Mouse (Mus musculus) bone marrow macrophage, adult 2 months (primary cell): Measurements from ENCODE around the gene Abcg1. TPM values are rescaled to one million over a fixed set of nuclear protein-coding genes. Genes with fewer than 3 reads are reported as not detected.

Source experiments
- H3K27ac ChIP-seq: 2 replicates; pipeline ENCODE4 v1.5.1; 2012; ENCODE audit warnings: low read depth, low read length; ENCODE audit not compliant: insufficient read depth
- H3K4me1 ChIP-seq: 2 replicates; pipeline ENCODE4 v1.6.1; 2012; ENCODE audit warnings: low read length; ENCODE audit not compliant: control insufficient read depth, insufficient read depth
- H3K4me3 ChIP-seq: 2 replicates; pipeline ENCODE4 v1.5.1; 2012; ENCODE audit warnings: mild to moderate bottlenecking, low read length, moderate library complexity; ENCODE audit not compliant: insufficient read depth
- CTCF ChIP-seq: IDR thresholded peaks from 2 replicates; pipeline ENCODE4 v1.5.1; 2012; ENCODE audit warnings: low read depth, mild to moderate bottlenecking, low read length, moderate library complexity
- POLR2A ChIP-seq: IDR thresholded peaks from 2 replicates; pipeline ENCODE4 v1.6.1; 2012; ENCODE audit warnings: mild to moderate bottlenecking, low read depth, low read length, borderline replicate concordance
- polyA plus RNA-seq: library from polyadenylated mRNA; stranded (reverse); fragments of >200 nt; gene quantifications from 2 replicates; pipeline ENCODE4 v1.2.4, GENCODE M21; 2012; ENCODE audit not compliant: missing spikeins, insufficient read depth, insufficient read length

Gene Abcg1
- polyA plus RNA-seq, 1 experiment, result 61.5 TPM

DNA sequence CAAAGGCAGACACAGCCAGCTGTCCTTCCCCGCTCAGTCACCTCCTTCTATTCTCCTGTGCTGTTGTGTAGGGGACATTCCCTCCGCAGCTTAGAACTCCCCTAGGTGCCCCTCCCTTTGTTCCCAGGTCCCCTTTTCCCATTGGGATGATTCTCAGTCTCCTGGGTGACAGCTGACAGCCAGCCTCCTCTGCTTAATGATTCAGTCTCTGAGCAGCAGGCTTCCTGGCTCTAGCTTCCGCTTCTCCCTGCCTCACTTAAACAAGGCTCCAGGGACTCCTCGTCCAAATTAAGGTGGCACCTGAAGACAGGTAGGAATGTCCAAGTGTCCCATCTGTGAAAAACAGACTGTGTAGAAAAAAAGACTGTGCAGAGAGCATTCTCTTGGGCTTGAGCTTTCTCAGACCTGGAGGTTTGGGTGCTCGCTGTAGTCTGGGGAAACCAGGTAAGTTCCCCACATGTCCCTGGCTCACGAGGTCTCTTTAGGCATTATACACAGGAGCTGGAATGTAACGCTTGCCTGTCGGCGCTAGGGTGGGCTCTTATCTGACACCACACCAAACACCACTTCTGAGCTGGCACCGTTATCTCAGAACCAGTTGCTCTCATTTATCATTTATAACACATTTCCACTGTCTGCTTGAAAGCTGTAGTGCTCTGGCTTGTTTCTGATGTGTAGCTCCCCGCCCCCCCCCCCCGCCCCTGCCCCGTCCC lies 33.7 kb downstream of the Abcg1 start:
- Histone ChIP-seq H3K27ac (no peak overlapping the region), H3K4me3 (no peak overlapping the region), H3K4me1 (peaks cover 40% of the 10 kb centered on the region)
- no peak for TF ChIP-seq CTCF
- TF ChIP-seq POLR2A, result no peak

- peaks cover 19% of the 10 kb centered on the region for H3K4me1 ChIP-seq
- TF ChIP-seq CTCF (no peak), POLR2A (no peak)
- H3K27ac ChIP-seq, result no peak overlapping the region
- no peak overlapping the region for H3K4me3 ChIP-seq
Observed at GRCm38 (mm10) chr17:31094781-31095180, 37.3 kb downstream of the Abcg1 start.

- no peak overlapping the region for H3K4me3 ChIP-seq
- no peak overlapping the region for H3K27ac ChIP-seq
- TF ChIP-seq CTCF, result no peak
- no peak for TF ChIP-seq POLR2A
- peaks cover 11% of the 10 kb centered on the region for H3K4me1 ChIP-seq
Observed at GRCm38 (mm10) chr17:31095570-31095969, 38.1 kb downstream of the Abcg1 start.

GRCm38 (mm10) chr17:31096893-31097292 lies 39.4 kb downstream of the Abcg1 start:
- Histone ChIP-seq H3K27ac (no peak overlapping the region), H3K4me1 (peaks cover 11% of the 10 kb centered on the region)

DNA sequence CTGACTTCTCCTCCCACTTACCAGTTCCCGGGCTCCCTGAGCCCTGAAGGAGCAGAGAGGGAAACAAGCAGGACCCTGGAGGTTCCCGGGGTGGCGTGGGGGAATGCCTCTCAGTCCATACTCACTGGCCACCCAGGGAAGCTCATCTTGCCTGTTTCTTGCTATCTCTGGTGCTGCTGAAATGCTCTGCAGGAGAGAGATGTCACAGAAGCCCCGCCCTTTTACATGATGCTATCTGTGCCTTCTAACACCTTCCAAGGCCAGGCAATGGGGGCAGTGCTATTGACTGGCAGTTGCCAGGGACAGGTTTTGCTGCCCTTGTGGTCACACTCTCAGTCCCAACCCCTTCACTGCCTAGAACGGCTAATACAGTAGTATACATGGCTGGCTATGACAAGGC lies 41.3 kb downstream of the Abcg1 start:
- Histone ChIP-seq H3K4me1 (peaks cover 11% of the 10 kb centered on the region), H3K27ac (no peak overlapping the region), H3K4me3 (no peak overlapping the region)
- TF ChIP-seq POLR2A (no peak), CTCF (no peak)

More at GRCm38 (mm10) chr17:31096893-31097292, 39.4 kb downstream of the Abcg1 start:
- no peak for TF ChIP-seq CTCF
- no peak for TF ChIP-seq POLR2A
- H3K4me3 ChIP-seq, result no peak overlapping the region

DNA sequence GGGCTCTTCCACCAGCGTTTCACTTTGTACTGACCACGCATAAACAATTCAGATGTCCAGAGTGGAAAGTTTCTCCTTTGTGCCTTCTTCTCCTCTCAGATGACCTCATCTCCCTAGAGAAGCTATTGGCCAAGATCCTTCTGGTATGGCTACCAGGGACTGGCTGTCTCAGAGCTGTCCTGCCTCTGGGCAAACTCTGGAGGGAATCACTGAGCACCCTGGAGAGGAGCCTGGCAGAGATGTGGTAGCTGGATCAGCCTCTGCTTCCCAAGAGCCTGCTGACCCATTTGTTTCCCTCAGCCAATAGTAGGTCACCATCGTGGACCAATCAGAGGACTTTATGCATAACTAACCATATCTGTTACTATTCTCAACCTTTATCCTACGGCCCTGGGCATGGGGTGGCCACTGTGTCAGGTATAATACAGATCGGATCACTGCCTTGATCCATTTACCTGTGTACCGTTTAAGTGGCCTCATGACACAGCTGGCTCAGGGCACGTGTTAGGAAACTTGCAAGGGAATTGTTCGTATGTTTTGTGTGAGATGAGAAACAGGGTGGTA lies 45.6 kb downstream of the Abcg1 start:
- H3K4me1 ChIP-seq, result peaks cover 6% of the 10 kb centered on the region
- H3K27ac ChIP-seq, result no peak overlapping the region
- H3K4me3 ChIP-seq, result no peak overlapping the region
- TF ChIP-seq POLR2A, result no peak
- TF ChIP-seq CTCF, result no peak

GRCm38 (mm10) chr17:31103823-31104222 lies 46.3 kb downstream of the Abcg1 start:
- Histone ChIP-seq H3K27ac (no peak overlapping the region), H3K4me3 (no peak overlapping the region), H3K4me1 (peaks cover 3% of the 10 kb centered on the region; the same call in 1 of the 2 replicates)
- TF ChIP-seq POLR2A (no peak), CTCF (no peak)

GRCm38 (mm10) chr17:31108388-31108787 lies 50.9 kb downstream of the Abcg1 start:
- Histone ChIP-seq H3K4me3 (no peak overlapping the region), H3K4me1 (peaks cover 6% of the 10 kb centered on the region), H3K27ac (no peak overlapping the region)
- no peak for TF ChIP-seq CTCF
- TF ChIP-seq POLR2A, result no peak

DNA sequence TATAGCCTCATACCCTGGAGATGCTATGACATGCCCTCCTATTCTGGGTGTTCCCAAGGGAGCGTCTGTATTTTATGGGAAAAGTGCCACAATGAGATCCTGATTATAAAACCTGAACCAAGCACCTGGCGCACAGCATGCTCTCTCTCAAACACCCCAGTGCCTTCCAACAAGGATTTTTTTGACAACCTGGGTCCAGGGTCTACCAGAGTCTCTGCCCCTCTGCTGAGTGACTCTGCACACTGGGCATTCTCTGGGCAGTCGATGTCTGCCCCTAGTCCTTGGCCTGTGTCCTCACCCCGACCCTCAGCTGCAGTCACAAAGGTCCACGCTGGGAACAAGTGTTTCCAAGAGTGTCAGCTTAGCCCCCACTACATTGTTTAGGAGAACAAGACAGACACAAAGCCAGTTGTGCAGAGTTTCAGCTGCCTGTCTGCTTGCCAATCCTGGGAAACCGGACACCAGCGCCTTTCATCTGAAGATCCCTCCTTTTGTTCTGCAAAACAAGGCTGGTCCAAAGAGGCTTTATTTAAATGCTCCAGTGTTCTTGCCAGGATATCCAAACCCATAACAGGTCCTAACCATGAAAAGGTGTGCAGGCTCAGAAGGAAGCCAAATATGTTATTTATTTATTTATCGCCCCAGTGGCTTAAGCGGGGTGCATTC lies 55.8 kb downstream of the Abcg1 start:
- TF ChIP-seq CTCF (no peak), POLR2A (no peak)

GRCm38 (mm10) chr17:31116063-31116462 lies 58.6 kb downstream of the Abcg1 start:
- Histone ChIP-seq H3K27ac (no peak overlapping the region), H3K4me3 (no peak overlapping the region), H3K4me1 (no peaks in the 10 kb centered on the region)
- TF ChIP-seq POLR2A, result no peak
- no peak for TF ChIP-seq CTCF

More for the DNA sequence above, 55.8 kb downstream of the Abcg1 start:
- H3K4me1 ChIP-seq, result peaks cover 6% of the 10 kb centered on the region
- no peak overlapping the region for H3K4me3 ChIP-seq
- no peak overlapping the region for H3K27ac ChIP-seq
